Mouse (Mus musculus) G1E-ER4 (cell line): ENCODE measurements around the gene Qrfp. TPM values are rescaled to one million over a fixed set of nuclear protein-coding genes. Genes with fewer than 3 reads are reported as not detected.

Experiments used
- GATA1 ChIP-seq: IDR thresholded peaks from one replicate; pipeline ENCODE4 v1.8.0; 2012; ENCODE audit warnings: low read length, inconsistent platforms
- polyA plus RNA-seq: library from polyadenylated mRNA; stranded (reverse); fragments of >175 nt; gene quantifications from 2 replicates; pipeline ENCODE4 v1.2.3, GENCODE M21; 2012

The Qrfp gene
- polyA plus RNA-seq, 1 experiment, result not detected

DNA sequence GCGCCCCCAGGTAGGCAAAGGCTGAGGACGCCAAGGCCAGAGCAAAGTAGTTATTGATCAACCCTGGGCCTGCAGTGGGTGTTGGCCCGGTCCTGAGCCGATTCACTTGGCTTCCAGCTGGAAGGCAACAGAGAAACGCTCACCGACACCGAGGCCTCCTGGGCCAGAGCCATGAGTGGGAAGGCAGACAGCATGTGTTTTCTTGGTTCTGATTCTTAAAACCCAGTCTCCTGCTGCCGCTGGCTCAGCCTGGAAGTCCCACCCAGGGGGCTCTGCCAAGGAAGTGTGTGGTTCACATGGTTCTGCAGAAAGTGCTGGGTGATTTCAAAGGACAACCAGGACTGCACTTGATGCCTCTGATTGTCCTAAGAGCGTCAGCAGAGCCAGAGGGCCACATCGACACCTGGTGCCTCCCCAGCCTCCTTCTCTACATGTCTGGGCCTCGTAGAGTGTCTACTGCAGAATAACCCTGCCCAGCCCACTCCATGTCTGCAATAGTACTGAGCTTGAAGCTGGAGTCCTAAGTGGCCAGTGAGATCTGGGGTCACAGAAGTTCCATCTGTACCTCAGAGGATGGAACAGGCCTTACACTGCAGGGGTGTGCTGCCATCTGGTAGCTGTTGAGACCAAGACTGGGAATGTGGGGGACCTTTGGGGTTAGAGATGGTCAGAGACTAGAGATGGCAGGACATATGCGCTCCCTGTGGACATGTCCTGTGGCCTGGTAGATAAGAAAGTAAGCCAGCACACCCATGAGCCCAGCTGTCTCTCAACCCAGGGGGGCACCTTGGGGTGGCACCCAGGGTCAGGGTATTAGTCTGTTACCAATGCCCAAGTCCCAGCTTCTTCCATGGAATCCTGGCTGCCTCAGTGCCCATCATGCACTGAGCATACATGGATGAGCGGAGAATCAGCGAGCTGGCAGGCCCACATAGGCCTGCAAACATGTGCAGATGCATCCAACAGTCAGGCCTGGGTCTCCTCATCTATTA is 16.0 kb upstream of the Qrfp start:
- no peak for TF ChIP-seq GATA1

DNA sequence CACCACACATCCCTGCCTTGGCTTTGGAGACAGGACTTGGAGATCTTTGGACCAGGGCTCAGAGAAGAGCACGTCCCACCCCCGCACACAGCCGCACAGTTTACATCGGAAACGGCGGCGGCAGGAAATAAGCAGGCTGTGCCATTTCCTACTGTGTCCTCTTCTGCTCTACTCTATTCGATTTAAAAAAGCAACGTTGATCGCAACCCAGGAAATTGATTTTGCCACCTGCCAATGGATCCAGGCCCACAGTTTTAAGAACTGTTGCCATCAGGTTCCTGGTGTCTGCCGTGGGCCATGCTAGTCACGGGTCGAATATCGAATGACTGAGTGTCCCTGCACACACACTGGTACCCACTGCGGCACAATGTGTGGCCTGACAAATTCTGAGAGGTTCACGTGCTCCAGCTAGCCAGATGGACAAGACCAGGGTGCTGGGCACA is 15.1 kb upstream of the Qrfp start:
- no peak for TF ChIP-seq GATA1

GRCm38 (mm10) chr2:31823933-31824730 is 13.8 kb upstream of the Qrfp start:
- TF ChIP-seq GATA1, result no peak

DNA sequence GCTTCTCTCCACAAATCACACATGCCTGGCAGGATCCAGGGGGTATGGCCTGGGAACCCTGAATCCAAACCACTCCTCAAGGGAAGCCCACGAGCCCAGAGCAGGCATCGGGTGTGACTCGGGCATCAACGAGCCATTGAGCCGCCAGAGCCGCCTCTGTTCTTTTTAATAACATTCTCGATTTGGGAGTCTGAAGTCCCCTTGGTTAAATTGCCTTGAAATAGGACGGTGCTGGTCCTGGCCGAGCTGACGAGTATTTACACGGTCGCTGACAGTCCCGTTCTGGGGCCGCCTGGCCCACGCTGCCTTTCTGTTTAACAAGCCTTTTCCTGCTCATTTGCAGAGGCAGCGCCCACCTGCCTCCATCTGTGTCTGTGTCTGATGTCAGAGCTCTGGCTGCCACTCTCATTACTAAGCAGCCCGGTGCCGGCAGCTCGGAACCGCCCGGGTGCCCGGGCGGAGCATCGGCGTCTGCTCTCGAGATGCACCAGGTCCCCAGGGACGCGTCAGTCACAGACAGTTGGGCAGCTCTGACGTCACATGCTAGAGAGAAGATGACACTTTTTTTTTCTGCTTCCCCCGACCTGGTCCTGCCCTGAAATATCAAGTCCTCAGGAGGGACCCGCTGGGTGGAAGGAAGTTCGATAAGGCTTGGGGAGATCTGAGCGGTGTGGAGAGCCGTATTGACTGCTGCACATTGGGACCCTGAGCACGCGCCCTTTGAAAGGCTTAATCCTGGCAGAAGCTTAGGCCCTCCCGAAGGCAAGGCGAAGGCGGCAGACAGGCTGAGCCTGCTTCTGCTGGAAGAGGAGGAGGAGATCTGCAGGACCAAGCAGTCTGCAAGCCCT is 12.4 kb upstream of the Qrfp start:
- no peak for TF ChIP-seq GATA1

DNA sequence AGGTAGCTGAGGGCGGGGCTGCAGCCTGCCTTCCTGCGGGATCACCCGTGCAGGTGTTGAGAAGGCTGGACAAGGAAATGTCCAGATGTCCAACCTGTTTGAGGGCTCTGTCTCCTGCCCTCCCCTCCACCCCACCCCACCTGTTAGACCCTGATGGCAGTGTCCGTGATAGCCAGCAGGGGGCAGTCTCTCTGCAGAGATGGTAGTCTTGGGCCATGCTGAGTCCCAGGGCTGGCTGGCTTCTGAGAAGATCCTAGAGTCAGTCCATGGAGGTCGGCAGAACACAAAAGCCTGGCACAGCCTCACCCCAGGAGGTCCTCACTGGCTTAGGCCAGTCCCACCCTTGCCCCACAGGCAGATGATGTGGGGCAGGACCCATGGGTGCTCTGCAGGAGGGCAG is 5.0 kb upstream of the Qrfp start:
- no peak for TF ChIP-seq GATA1

DNA sequence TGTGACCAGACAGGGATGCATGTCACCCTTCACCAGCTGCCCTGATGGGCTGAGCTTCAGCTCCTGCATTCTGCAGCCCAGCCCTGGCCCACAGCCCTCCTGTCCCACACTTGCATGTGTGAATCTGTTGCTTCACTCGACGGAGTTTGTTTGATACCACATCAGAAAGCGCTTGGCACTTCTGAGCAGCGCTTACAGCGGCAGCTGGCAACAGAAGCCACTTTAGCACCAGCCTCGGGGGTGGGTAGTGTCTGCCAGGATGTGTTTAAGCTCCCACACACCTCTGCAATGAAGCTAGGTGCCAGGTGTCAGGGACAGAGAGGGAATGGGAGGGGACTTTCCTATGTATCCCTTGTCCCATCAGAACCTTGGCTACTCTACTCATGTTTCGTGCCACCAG is 4.3 kb upstream of the Qrfp start:
- no peak for TF ChIP-seq GATA1

DNA sequence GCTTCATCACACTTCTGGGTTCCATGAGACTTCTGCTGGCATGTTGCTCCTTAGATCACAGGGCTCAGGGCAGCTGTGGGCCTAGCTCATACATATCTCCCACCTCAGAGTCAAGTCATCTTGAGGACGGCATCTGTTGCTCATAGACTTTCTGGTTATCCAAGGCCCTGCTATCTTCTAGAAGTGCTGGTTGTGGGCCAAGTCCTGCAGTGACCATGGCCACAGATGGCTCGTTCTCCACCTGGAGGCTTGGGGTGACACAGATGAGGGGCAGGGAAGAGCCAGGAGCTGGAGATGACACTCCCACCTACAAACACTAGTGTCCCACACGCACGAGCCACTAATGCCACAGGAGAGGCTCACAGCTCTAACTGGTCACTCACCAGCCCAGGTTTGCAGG is 3.3 kb upstream of the Qrfp start:
- TF ChIP-seq GATA1, result no peak

DNA sequence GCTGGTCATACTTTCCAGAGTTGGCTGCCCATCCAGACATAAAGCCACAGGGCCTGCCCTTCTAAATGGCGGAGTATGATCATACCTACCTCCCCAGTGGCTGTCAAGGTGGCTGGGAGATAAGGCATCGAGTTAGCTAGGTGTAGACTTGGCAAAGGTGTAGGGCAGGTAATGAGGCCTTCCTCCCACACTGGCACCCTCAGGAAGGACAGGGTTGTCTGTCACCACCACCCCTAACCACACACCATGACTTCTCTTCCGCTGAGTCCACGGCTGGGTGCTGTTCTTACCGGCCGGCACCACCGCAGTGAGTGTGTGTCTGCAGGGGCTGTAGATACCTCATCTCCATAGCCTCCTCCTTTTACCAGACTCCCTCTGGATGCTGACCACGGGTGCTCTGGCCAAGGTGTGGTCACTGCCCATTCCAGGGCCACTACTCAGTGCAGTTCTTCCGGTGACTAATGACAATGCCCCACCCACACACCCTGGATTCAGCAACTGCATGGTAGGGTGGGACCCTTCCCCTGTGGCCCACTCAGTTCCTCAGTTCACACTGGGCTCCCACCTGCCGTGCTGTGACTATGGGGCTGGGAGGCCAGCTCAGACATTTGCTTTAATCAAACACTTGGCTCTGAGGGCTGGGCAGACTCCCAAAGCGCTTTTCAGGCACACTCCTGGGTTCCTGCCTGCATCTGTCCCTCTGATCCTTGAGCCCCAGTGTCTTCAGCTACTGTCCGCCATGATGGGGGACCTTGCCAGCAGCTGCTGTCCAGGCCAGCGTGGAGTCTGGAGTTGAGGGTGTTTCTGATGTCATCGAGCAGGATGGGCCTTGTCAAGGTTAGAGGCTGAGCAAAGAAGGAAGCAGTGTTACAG is 942 bp upstream of the Qrfp start:
- no peak for TF ChIP-seq GATA1

DNA sequence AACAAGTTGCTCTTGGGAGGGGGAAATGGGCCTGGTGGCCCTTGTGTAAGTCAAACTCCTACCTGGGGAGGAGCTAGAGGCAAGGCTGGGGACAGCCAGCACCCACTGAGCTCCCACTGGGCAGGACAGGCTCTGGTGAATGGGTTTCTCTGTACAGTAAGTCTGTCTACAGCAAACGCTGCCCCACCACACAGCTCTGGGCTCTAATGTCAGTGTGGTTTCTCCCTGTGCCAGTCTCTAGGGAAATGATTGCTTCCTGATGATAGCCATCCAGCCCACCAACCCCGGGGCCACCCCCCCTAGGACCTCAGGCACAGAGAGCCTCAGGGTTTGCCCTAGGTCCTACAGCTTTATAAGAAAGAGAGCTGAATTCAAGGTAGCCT is 1.0 kb downstream of the Qrfp start:
- TF ChIP-seq GATA1, result no peak

DNA sequence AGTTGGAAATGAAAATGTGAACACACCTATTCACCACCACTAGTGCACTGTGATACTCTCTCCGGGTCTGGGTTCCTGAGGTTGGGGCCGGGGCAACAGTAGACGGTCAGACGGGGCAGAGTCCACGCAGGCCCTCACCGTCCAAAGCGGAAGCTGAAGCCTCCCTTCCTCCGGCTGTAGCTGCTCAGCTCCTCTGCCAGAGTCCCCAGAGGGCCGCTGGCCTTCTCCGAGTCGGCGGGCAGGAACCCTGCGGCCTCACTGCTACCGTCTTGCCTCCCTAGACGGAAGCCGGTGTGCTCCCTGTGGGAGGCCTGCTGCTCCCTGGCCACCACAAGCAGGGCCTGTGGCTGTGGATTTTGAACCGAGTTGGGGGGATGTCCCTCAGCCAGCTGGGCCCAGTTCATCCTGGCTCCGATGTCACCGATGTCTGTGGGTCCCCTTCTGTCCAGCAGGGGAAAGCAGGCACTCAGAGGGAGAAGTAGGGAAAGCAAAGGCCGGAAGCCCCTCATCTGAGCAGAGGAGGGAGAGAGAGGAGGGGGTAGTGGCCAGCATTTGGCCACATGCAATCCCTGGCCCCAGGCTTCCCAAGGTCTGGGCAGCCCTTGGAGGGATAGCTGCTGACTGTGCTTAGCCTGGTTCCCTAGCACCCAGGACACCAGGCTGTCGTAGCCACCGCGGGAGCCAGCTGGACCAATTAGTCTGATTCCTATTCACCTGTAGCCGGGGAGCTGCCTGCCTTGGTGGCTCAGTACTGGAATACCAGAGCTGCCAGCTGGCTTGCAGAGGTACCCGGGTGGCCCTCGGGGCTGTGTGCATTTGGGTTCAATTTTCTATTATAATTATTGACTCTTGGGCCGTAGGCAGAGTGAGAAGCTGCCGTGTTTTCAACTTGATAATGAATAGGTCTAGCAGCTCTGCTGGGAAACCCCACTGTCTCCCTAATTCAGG is 1.7 kb downstream of the Qrfp start:
- no peak for TF ChIP-seq GATA1

DNA sequence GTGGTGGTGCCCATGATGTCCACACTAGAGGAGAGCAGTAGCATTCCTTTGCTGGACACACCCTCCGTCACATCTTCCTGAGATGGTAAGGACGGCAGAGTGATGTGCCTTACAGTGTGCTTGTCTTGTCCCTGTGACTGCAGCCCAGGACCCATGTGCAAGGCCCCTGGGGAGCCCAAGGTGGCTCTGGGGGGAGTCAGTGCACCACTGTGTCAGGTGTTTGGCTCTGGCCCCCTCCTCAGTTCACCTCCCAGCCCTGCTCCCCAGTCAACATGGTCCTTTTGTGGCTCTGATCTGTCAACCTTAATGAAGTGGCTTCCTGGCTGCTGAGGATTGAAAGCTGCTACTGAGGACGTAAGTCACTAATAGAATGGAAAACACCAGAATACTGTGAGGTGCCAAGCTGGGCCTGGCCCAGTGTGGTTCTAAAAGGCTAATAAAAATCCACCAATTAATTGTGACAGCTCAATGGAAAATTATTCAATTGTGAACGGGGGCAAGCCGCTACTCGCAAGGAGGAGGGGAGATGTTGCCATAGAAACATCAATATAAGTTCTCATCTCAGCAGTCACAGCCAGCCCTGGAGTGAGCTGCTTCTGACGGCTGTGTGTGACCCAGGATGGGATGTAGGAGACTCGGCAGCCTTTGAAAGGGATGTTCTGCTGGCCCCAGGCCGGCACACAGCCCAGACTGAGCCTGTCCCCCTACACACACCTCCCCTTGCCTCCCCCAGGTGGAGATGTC is 3.6 kb downstream of the Qrfp start:
- TF ChIP-seq GATA1, result no peak

GRCm38 (mm10) chr2:31803480-31803879 is 6.9 kb downstream of the Qrfp start:
- no peak for TF ChIP-seq GATA1

DNA sequence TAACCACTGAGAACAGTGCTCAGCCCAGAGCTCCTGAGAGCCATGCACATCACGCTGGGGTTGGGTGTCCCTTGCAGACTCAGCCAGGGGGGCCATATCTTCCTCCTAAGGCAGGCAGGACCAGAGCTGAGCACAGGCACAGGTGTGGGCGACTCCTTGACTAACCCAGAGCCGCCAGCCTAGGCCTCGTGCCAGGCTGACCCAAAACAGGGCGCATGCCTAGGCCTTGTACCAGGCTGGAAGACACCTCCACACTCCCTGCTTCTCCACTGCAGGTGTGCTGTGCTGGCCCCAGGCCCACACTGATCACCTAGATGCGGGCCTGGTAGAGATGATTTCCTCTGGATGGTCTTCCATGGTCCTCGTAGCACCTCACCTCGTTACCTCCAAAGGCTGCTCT is 7.6 kb downstream of the Qrfp start:
- TF ChIP-seq GATA1, result no peak
